8 mouse cellular contexts compared by ENCODE assay signal in genomic region chr16:24434531-24435114, GRCm38 (mm10). TPM values are rescaled to one million over a fixed set of nuclear protein-coding genes. Genes with fewer than 3 reads are reported as not detected.
DNase-seq lines count a peak whose midpoint lies in the region; ATAC-seq and TF ChIP-seq lines count a peak whose summit lies in the region.

No protein-coding gene starts in this region.

- peak; percentile 44; the same call in 1 of the 2 replicates for ATAC-seq in midbrain, embryonic 12.5 days (ENCODE audit: low FRiP score, low read depth)

- H3K4me2 ChIP-seq in midbrain, embryonic 12.5 days (replicated peaks): no peak overlapping the region

- no peak for TF ChIP-seq CTCF in cerebellum, adult 2 months (IDR thresholded peaks at IDR 0.05; ENCODE audit: borderline replicate concordance, insufficient read depth, low read depth, low read length)
- TF ChIP-seq CTCF in testis, adult 2 months (IDR thresholded peaks at IDR 0.05; ENCODE audit: control insufficient read depth, insufficient read depth, insufficient replicate concordance, low read depth, low read length): no peak

- no peak overlapping the region for H3K9ac ChIP-seq in midbrain, embryonic 12.5 days (replicated peaks)

- DNase-seq in midbrain, embryonic 10.5 days (ENCODE audit: low spot score): no peak
- peak; percentile 68 to 70 for DNase-seq in cerebellum, adult 2 months
- DNase-seq in heart, embryonic 10.5 days (ENCODE audit: low spot score): no peak
- peak; percentile 43 for DNase-seq in kidney, postnatal 10 days
- DNase-seq in urinary bladder, postnatal 4 days (ENCODE audit: low spot score in 2 of 2): no peak
- no peak for DNase-seq in c-Kit-positive CD71-positive TER-119-positive erythroid progenitor cells, embryonic 14.5 days (ENCODE audit: low spot score)

- H3K27ac ChIP-seq in midbrain, embryonic 12.5 days (replicated peaks): 0 out of 2 replicates have a peak overlapping the region, but pooled peaks have one; percentile 12
- no peak overlapping the region for H3K27ac ChIP-seq in midbrain, embryonic 10.5 days (replicated peaks)
- peak overlapping the region; percentile 81 for H3K27ac ChIP-seq in cerebellum, adult 2 months (ENCODE audit: insufficient read depth, low read length)
- peak overlapping the region; percentile 86 for H3K27ac ChIP-seq in heart, embryonic 10.5 days
- peak overlapping the region; percentile 23; the same call in 1 of the 2 replicates for H3K27ac ChIP-seq in testis, adult 2 months (ENCODE audit: control insufficient read depth, insufficient read depth, low read depth, low read length)

- H3K36me3 ChIP-seq in midbrain, embryonic 12.5 days: no peaks in the 10 kb centered on the region
- H3K36me3 ChIP-seq in midbrain, embryonic 10.5 days: no peaks in the 10 kb centered on the region
- no peaks in the 10 kb centered on the region for H3K36me3 ChIP-seq in heart, embryonic 10.5 days
- H3K36me3 ChIP-seq in testis, adult 2 months (ENCODE audit: control insufficient read depth, insufficient read depth, low read length): no peaks in the 10 kb centered on the region

- no peak overlapping the region for H3K4me3 ChIP-seq in midbrain, embryonic 12.5 days
- no peak overlapping the region for H3K4me3 ChIP-seq in midbrain, embryonic 10.5 days
- H3K4me3 ChIP-seq in cerebellum, adult 2 months (replicated peaks; ENCODE audit: insufficient read depth, low read depth, low read length): no peak overlapping the region
- peak overlapping the region; percentile 10 for H3K4me3 ChIP-seq in heart, embryonic 10.5 days
- no peak overlapping the region for H3K4me3 ChIP-seq in testis, adult 2 months (ENCODE audit: control insufficient read depth, low read depth, low read length)

- H3K4me1 ChIP-seq in midbrain, embryonic 12.5 days: peaks cover 23% of the 10 kb centered on the region
- H3K4me1 ChIP-seq in midbrain, embryonic 10.5 days: peaks cover 26% of the 10 kb centered on the region
- peaks cover 44% of the 10 kb centered on the region for H3K4me1 ChIP-seq in cerebellum, adult 2 months (ENCODE audit: control insufficient read depth, insufficient read depth, low read length)
- peaks cover 85% of the 10 kb centered on the region for H3K4me1 ChIP-seq in heart, embryonic 10.5 days
- H3K4me1 ChIP-seq in testis, adult 2 months (ENCODE audit: control insufficient read depth, insufficient read depth, low read length): no peaks in the 10 kb centered on the region; the same call in none of the 2 replicates

- no peaks in the 10 kb centered on the region for H3K9me3 ChIP-seq in midbrain, embryonic 12.5 days
- no peaks in the 10 kb centered on the region for H3K9me3 ChIP-seq in midbrain, embryonic 10.5 days (replicated peaks)
- no peaks in the 10 kb centered on the region for H3K9me3 ChIP-seq in heart, embryonic 10.5 days

- H3K27me3 ChIP-seq in midbrain, embryonic 12.5 days: no peaks in the 10 kb centered on the region; the same call in 1 of the 2 replicates
- no peaks in the 10 kb centered on the region for H3K27me3 ChIP-seq in midbrain, embryonic 10.5 days (ENCODE audit: low read depth, poor library complexity, severe bottlenecking)
- H3K27me3 ChIP-seq in cerebellum, adult 2 months (ENCODE audit: control insufficient read depth, insufficient read depth, low read length): no peaks in the 10 kb centered on the region
- no peaks in the 10 kb centered on the region for H3K27me3 ChIP-seq in heart, embryonic 10.5 days (ENCODE audit: insufficient read depth, poor library complexity, severe bottlenecking)
- H3K27me3 ChIP-seq in testis, adult 2 months (ENCODE audit: control insufficient read depth, insufficient read depth, low read length): no peaks in the 10 kb centered on the region

- WGBS in midbrain, embryonic 12.5 days: 60% methylated on average over 7 of the region's 7 CpGs
- 64% methylated on average over 7 of the region's 7 CpGs for WGBS in midbrain, embryonic 10.5 days
- 14% methylated on average over 7 of the region's 7 CpGs for WGBS in cerebellum, adult 2 months
- 26% methylated on average over 7 of the region's 7 CpGs for WGBS in heart, embryonic 10.5 days

- TF ChIP-seq POLR2A in cerebellum, adult 2 months (IDR thresholded peaks at IDR 0.05; ENCODE audit: borderline replicate concordance, insufficient read depth, low read length): no peak
- TF ChIP-seq POLR2A in testis, adult 2 months (IDR thresholded peaks at IDR 0.05; ENCODE audit: control insufficient read depth, low read depth, low read length): no peak

RNA-seq across cellular contexts. Expression of gene Lpp, which starts 41.3 kb away (rescaled TPM):
- 18.8 and 20.7 TPM in 2 replicates for polyA plus RNA-seq in midbrain, embryonic 12.5 days (2016; fragmentation: Nextera tagmentation; extraction: Ambion mirVana)
- polyA plus RNA-seq in midbrain, embryonic 10.5 days (2016; fragmentation: Nextera tagmentation; extraction: Ambion mirVana): 21.7 and 23.0 TPM in 2 replicates
- polyA plus RNA-seq in cerebellum, adult 2 months (2012; rRNA removed): 8.1 and 9.3 TPM in 2 replicates
- 65.1 and 67.2 TPM in 2 replicates for polyA plus RNA-seq in heart, embryonic 10.5 days (2016; fragmentation: Nextera tagmentation; extraction: Ambion mirVana)
- polyA plus RNA-seq in testis, adult 2 months (2012; rRNA removed): 176 and 181 TPM in 2 replicates

Comparison
In these comparisons a context has a peak if more than half of its experiments do, and no peak if none do; other contexts are left out.
1. DNase-seq: peak in cerebellum, adult 2 months (2 of 2) and kidney, postnatal 10 days (single experiment); none in midbrain, embryonic 10.5 days (single experiment), heart, embryonic 10.5 days (single experiment), urinary bladder, postnatal 4 days (0 of 2) and c-Kit-positive CD71-positive TER-119-positive erythroid progenitor cells, embryonic 14.5 days (single experiment).